Mouse (Mus musculus): Measurements from ENCODE around the gene Ms4a14. TPM values are rescaled to one million over a fixed set of nuclear protein-coding genes. Genes with fewer than 3 reads are reported as not detected.

Ms4a14 gene
- polyA plus RNA-seq, 1 experiment from 2014 or later = not detected

DNA sequence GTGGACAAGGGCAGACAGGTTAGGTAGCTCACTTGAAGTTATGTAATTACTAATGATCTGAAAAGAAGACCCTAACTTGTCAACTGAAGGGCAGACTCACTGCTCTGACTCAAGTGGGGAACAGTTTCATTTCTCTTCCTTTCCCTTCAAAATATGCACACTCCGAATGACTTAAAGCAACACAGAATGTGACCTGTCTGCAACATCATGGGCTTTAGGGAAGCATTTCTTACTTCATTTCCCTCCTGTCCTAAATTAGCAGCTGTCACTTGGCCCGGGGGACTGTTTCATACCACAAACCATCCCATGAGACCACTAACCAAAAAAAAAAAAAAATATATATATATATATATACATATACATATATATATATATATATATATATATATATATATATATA, 52.7 kb downstream of the Ms4a14 start:
- no peak overlapping the region for H3K4me2 ChIP-seq (replicated peaks)
- H3K4me1 ChIP-seq = no peaks in the 10 kb centered on the region
- no peak overlapping the region for H3K4me3 ChIP-seq
- H3K27ac ChIP-seq = no peak overlapping the region
- no peaks in the 10 kb centered on the region for H3K27me3 ChIP-seq
- no peaks in the 10 kb centered on the region for H3K9me3 ChIP-seq
- H3K9ac ChIP-seq = no peak overlapping the region
- no peak for ATAC-seq (ENCODE audit: insufficient number of reproducible peaks, insufficient read depth, low FRiP score, low TSS enrichment)
- WGBS = 89% methylated on average over 2 of the region's 2 CpGs
- no peaks in the 10 kb centered on the region for H3K36me3 ChIP-seq

Other genes with a start within 250 kb of the Ms4a14 start
- not detected in 2 replicates for gene Ms4a8a, start 233.4 kb downstream of the Ms4a14 start, polyA plus RNA-seq (2016; fragmentation: Nextera tagmentation; extraction: Ambion mirVana)
- not detected in 2 replicates for gene 1700017D01Rik, start 183.6 kb downstream of the Ms4a14 start, polyA plus RNA-seq (2016; fragmentation: Nextera tagmentation; extraction: Ambion mirVana)
- gene 1700025F22Rik, start 149.1 kb downstream of the Ms4a14 start, polyA plus RNA-seq (2016; fragmentation: Nextera tagmentation; extraction: Ambion mirVana) = not detected in 2 replicates
- not detected in 2 replicates for gene Ms4a13, start 117.7 kb downstream of the Ms4a14 start, polyA plus RNA-seq (2016; fragmentation: Nextera tagmentation; extraction: Ambion mirVana)
- not detected in 2 replicates for gene Ms4a12, start 82.0 kb downstream of the Ms4a14 start, polyA plus RNA-seq (2016; fragmentation: Nextera tagmentation; extraction: Ambion mirVana)
- 0.05 TPM in 1 of 2 replicates, not detected in the other for gene Ms4a1, start 48.2 kb downstream of the Ms4a14 start, polyA plus RNA-seq (2016; fragmentation: Nextera tagmentation; extraction: Ambion mirVana)
- gene Ms4a5, start 30.6 kb downstream of the Ms4a14 start, polyA plus RNA-seq (2016; fragmentation: Nextera tagmentation; extraction: Ambion mirVana) = not detected in 2 replicates
- gene Ms4a7, start 21.7 kb upstream of the Ms4a14 start, polyA plus RNA-seq (2016; fragmentation: Nextera tagmentation; extraction: Ambion mirVana) = 2.9 TPM in 2 replicates
- gene Ms4a4a, start 61.1 kb upstream of the Ms4a14 start, polyA plus RNA-seq (2016; fragmentation: Nextera tagmentation; extraction: Ambion mirVana) = 2.1 and 3.0 TPM in 2 replicates
- gene Ms4a4c, start 90.3 kb upstream of the Ms4a14 start, polyA plus RNA-seq (2016; fragmentation: Nextera tagmentation; extraction: Ambion mirVana) = 0.43 and 0.57 TPM in 2 replicates
- not detected in 2 replicates for gene Ms4a4b, start 129.1 kb upstream of the Ms4a14 start, polyA plus RNA-seq (2016; fragmentation: Nextera tagmentation; extraction: Ambion mirVana)
- gene Ms4a6c, start 154.9 kb upstream of the Ms4a14 start, polyA plus RNA-seq (2016; fragmentation: Nextera tagmentation; extraction: Ambion mirVana) = 2.4 and 3.7 TPM in 2 replicates
- not detected in 2 replicates for gene Gm8369, start 171.5 kb upstream of the Ms4a14 start, polyA plus RNA-seq (2016; fragmentation: Nextera tagmentation; extraction: Ambion mirVana)
- 1.8 and 3.1 TPM in 2 replicates for gene Ms4a6b, start 202.1 kb upstream of the Ms4a14 start, polyA plus RNA-seq (2016; fragmentation: Nextera tagmentation; extraction: Ambion mirVana)
- 0.98 and 1.6 TPM in 2 replicates for gene Ms4a4d, start 222.3 kb upstream of the Ms4a14 start, polyA plus RNA-seq (2016; fragmentation: Nextera tagmentation; extraction: Ambion mirVana)